Mouse (Mus musculus) R1 (cell line): ENCODE measurements around the gene Gm960.
A peak's percentile ranks its signal among the peaks of the same experiment; 100 is the strongest.

Experiments
- DNase-seq: peaks from one replicate; pipeline ENCODE4 v3.0.0-alpha.2; 2018; ENCODE audit warnings: low read depth, low spot score

Gene Gm960

GRCm38 (mm10) chr19:4624406-4625178 is 73.9 kb downstream of the Gm960 start:
- no peak for DNase-seq

DNA sequence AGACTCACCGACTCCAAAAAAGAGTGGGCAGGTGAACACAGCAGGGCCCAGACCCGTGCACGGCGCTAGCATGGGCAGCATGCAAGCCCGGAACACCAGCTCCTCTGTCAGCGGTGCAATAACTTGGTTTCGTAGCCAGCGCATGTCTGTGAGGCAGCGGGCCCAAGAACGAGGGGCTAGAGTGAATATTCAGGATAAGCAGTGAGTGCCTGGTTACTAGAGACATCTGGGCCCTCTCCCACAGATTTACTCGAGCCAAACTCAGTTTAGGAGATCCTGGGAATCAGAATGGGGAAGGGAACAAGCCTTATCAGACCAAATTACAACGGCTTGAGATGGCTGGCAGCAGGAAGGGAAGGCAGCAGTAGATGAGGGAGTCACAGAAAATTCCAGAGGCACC is 74.5 kb downstream of the Gm960 start:
- DNase-seq: no peak

DNA sequence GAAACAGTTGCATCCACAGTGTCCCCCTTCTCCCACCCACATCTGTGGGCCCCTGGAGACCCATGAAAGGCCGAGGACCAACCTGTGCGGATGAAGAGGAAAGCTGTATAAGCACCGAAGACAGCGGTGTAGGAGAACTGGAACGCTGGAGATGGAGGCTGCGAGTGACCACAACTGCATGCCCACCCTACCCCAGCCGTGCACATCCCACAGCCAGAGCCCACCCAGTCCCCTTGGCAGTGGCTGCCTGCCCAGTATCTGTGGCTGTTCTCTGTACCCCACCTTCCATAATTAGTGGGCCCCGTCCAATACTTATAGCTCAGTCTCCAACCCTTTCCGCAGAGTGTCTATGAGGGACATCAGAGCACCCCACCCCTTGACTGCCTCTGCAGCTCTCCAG is 75.0 kb downstream of the Gm960 start:
- DNase-seq: no peak

DNA sequence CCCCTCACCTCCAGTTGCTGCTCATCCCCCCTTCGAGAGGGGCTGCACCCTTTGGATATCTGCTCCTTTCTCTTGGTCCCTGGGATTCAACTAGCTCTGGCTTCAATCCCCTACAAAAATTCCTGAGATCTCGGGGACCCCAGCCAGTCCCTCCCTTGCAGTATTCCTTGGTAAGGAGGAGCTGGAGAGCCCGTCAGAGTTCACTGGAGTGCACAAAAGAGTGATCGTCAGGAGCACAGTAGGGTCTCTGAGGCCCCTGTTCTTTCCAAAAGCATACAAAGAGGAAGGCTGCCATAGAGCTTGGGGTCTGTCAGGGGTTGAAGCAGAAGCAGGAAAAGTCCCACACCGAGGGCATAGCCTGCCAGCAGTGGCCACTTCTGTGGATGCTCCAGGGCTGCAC is 75.7 kb downstream of the Gm960 start:
- DNase-seq: no peak

DNA sequence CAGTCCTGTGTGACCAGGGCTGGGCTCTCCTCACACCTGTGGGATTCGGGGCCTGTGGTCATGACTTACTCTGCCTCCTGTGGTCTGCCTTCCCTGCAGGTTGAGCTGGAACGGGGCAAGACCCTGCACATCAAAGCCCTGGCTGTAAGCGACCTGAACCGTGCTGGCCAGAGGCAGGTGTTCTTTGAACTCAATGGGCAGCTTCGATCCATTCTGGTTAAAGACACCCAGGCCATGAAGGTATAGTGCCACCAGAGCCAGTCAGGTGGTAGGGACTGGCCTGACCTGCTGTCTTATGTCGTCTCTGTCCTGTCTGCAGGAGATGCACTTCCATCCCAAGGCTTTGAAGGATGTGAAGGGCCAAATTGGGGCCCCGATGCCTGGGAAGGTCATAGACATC is 77.7 kb downstream of the Gm960 start:
- DNase-seq: no peak

GRCm38 (mm10) chr19:4619461-4619860 is 79.0 kb downstream of the Gm960 start:
- DNase-seq: no peak

DNA sequence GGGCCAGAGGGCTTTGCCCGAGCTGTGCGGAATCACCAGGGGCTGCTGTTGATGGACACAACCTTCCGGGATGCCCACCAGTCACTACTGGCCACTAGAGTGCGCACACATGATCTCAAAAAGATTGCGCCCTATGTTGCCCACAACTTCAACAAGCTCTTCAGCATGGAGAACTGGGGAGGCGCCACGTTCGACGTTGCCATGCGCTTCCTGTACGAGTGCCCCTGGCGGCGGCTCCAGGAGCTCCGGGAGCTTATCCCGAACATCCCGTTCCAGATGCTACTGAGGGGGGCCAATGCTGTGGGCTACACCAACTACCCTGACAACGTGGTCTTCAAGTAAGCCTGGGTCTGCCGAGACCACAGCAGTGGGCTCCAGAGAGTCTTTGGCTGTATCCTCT is 80.3 kb downstream of the Gm960 start:
- peak; percentile 70 for DNase-seq

DNA sequence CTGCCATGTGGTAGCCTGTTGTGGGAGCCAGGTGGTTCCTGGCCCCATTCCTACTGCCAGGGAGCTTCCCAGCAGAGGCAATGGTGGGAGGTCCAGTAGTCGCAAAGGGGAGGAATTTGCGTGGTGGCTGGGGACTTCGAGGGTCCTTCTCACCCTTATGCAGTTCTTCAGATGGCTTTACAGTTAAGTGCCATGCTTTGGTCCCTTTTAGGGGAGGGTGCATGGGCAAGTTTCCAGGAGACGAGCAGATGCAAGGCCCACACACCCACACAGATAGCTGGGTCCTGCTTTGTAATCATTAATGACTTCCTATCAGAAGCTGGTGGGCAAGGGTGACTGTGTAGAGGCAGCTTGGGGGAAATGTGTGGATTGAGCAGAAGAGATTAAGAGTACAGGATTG is 81.9 kb downstream of the Gm960 start:
- DNase-seq: no peak

DNA sequence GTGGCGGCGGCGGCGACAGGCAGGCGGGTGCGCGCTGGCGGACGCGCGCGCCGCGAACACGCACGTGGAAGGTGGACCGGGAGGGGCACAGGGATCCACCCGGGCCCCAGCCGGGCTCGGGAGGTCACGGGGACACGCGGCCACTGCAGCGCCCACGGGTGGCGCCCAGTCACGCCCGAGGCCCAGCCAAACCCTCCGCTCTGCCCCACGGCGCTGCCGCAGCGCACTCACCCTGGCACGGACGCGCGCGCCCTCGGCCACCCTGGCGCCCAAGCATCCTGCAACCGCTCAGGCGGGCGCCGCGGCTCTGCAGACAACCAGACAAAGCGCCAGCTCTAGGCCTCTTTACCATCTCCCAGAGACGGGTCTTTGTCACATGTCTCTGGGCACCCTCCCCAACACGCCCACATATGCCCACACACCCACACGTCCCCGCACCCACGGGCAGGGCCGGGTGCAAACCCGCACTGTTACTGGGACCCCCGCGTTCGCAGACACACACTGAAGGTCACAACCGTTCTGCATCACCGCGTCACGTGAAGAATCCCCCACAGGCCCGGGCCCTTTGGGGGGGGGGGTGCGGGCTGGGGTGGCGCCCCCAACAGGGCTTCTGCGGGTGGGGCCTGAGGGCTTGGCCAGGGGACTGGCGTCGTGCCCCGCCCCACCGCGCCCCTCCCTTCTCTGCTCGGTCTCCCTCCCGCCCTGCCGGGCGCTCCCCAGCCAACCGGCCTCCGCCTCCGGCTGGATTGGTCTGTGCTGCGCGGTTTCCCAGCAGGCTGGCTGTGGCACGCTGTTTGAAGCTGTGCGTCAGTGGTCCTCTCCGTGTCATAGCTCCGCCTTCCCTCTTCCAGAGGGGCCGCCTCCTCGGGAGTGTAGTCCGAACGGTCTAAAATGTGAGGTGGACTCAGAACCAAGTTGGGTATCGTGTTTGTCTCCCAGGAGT is 83.0 kb downstream of the Gm960 start, which contains the start of gene Lrfn4:
TSS of gene Lrfn4 (minus strand) at position 517 of the 943 bp plus-strand sequence.
- peak; percentile 92 for DNase-seq

DNA sequence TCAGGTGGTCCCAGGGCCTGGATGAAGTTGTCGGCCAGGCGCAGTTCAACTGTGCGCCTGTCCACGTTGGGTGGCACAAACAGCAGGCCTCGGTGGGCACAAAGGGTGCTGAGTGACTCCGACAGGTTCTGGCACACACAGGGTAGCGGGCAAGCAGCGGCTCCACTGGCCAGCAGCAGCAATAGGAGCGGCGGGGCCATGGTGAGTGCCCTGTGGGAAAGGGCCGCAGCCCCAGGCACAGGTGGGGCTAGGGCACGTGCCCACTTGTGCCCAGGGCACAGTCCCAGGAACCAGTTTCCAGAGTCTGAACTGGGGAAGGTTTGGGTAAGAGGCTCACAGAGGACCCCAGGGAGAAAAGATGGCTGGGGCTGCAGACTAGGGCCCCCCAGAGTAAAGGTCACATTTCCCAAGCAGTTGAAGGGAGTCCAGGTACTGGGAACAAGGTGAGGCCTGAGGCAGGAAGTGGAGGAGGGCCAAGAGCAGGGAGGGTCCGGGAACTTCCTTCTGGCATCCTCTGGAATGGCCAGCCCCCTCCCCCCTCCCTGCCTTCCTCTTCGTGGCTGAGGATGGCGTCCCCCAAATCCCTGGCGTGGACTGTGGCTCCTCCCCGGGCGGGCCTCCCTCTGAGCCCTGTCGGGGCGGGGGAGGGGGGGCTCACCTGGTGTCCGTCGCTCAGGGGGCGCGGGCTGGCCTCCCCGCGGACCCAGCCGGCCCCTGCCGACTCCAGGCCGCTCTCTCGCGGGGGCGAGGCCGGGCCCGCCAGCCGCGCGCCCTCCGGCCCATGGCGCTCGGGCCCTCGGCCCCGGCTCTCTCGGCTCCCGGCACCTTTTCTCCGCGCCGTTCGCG is 83.9 kb downstream of the Gm960 start:
- peak; percentile 76 for DNase-seq

GRCm38 (mm10) chr19:4613464-4614304 is 84.8 kb downstream of the Gm960 start:
- no peak for DNase-seq

DNA sequence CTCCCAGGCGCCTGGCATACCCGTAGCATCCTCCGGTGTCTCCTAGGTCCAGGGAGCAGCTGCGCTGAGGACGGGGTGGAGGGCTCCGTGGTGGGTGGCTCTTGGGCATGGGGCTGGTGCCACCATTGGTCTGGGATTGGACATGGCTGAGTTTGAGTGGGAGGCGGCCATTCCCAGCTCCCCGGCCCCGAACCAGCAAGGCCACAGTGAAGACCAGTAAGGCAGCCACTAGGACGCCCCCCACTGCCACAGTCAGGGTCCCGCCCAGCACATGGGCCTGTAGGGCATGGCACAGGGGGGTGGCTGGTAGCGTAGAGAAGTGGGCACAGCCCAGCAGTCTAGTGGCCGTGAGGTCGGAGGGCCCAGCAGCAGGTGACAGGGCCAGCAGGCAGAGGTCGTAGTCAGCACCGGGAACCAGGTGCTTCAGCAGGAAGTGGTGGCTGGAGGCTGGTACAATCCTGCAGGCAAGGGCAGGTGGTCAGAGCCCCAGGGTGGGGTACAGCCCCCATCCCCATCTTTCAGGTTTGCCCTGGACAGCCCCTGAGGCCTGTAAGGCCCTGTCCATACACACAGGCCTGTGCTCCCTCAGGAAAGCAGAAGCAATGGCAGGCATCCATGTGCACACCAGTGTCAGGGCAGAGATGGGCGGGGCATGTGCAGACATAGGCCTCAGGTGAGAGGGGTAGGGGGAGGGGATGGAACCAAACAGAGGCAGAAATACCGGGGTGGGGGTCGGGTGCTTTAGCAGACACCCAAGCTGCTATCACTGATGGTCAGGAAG is 86.1 kb downstream of the Gm960 start:
- no peak for DNase-seq

GRCm38 (mm10) chr19:4610109-4610508 is 88.4 kb downstream of the Gm960 start:
- DNase-seq: no peak

DNA sequence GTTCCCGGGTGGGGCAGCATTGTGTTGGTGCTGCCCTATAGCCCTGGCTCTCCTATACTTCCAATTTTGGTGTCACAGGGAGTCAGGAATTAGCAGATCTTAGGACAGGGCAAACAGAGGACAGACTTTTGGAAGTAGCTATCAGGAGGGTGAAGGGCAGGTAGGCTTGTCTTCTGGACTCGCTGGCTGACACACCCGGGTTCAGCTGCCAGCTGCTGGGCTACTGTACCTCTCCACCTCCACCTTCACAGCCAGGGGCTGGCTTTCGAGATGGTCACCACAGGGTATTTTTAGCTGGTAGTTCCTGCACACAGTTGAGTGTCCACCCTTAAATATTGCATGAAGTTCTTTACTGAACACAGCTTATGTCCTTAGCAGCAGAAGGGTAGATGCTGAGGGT is 90.0 kb downstream of the Gm960 start:
- DNase-seq: no peak

DNA sequence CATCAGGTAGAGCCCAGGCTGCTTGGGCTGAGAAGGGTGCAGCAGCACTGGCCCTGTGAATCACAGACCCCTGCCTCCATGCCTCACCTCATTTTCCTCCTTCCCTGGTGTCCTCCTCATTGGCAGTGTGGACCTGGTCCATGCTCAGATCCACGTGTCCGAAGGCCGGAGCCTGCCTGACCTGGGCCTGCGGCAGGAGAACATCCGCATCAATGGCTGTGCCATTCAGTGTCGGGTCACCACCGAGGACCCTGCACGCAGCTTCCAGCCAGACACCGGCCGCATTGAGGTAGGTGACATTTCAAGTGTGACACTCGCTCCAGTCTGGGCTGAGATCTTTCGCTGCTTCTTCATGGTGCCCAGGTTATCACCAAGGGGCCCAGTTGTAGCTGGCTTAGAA is 91.1 kb downstream of the Gm960 start:
- DNase-seq: no peak

DNA sequence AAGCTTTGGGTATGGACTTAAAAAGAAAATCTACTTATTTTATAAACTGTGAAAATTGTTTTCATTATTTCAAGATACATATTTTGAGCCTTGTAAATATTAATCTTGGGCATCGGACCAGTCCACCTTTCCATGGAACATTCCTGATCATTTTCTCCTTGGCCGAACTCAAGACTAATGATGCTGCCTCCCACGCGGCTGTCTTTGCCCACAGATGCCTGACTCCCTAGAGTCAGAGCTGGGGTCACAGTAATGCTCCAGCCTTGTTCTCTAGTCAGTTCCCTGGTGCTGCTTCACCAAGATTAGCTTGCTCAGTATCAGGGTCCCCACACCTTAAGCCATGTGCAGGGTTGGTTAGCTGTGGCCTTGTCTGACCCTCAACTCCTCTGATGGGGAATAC is 92.8 kb downstream of the Gm960 start:
- no peak for DNase-seq

DNA sequence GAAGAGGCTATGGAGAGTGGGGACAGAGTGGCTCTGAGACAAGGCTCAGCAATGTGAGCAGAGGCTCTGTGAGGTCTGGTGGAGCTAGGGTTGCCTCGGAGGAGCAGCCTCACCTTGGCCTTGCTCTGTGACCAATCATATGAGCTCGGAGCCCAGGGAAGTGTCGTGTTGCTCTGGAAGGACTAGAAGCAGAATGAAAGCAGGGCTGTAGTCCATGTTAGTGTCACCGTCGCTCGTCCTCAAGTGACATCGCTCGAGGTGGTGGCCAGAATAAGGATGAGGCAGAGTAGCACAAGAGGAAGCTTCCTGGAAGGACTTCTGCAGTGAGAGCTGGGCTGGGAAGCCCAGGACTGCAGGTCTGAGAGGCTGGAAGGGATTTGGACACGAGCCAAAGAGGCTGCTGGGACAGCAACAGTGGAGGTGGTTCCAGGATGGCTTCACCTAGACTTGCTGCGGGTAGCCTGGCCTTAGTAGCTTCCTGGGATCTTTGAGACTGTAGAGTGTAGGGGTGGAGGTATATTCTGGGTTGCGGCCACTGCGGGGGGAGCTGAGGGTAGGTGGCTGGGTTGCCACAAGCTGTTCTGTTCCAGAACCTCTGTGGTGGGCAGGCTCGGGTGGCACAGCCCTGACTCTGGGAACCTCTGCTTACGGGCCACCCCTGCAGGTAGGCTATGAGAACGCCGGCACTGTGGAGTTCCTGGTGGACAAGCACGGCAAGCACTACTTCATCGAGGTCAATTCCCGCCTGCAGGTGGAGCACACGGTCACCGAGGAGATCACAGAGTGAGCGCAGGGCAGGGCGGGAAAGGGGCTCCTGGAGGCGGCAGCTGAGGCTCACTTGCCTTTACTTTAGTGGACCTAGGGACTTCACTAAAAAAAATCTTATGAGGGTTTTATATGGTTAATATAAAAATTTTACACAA is 94.4 kb downstream of the Gm960 start:
- DNase-seq: peak; percentile 87

GRCm38 (mm10) chr19:4602459-4602858 is 96.0 kb downstream of the Gm960 start:
- DNase-seq: no peak

GRCm38 (mm10) chr19:4596071-4596470 is 102.4 kb downstream of the Gm960 start:
- no peak for DNase-seq
